Comparison of ENCODE assay signal across 28 mouse cellular contexts in genomic region chrX:52617813-52618212, GRCm38 (mm10). TPM values are rescaled to one million over a fixed set of nuclear protein-coding genes. Genes with fewer than 3 reads are reported as not detected.
DNase-seq lines count a peak whose midpoint lies in the region; ATAC-seq and TF ChIP-seq lines count a peak whose summit lies in the region.
"Had no signal": no experiment of that assay in that cellular context is flagged by ENCODE, and none has a peak within 500 bp of the region (broad histone marks: within the 10 kb centered on the region; RNA-seq: fewer than 3 reads in every experiment).

No protein-coding gene starts in this region.

- no peaks in the 10 kb centered on the region; the same call in 1 of the 2 replicates for H3K27me3 ChIP-seq in heart, embryonic 10.5 days (ENCODE audit: insufficient read depth, poor library complexity, severe bottlenecking)
- no peaks in the 10 kb centered on the region for H3K27me3 ChIP-seq in kidney, embryonic 14.5 days (ENCODE audit: control insufficient read depth, insufficient read depth, low read length)
- H3K27me3 ChIP-seq in kidney, adult 2 months (replicated peaks; ENCODE audit: control insufficient read depth, insufficient read depth, low read length): no peaks in the 10 kb centered on the region
- H3K27me3 ChIP-seq in stomach, embryonic 14.5 days (ENCODE audit: control insufficient read depth, insufficient read depth, low read length): no peaks in the 10 kb centered on the region
- no peaks in the 10 kb centered on the region for H3K27me3 ChIP-seq in stomach, postnatal 0 days (ENCODE audit: control insufficient read depth, insufficient read depth, low read length)
- no peaks in the 10 kb centered on the region; the same call in 1 of the 2 replicates for H3K27me3 ChIP-seq in stomach, embryonic 16.5 days (ENCODE audit: control insufficient read depth, insufficient read depth, low read length)
- H3K27me3 ChIP-seq: CH12.LX; heart, embryonic 15.5 days had no signal

- H3K27ac ChIP-seq in heart, embryonic 10.5 days: peak overlapping the region; percentile 37
- peak overlapping the region; percentile 65; the same call in 1 of the 2 replicates for H3K27ac ChIP-seq in kidney, embryonic 14.5 days (ENCODE audit: low read depth, low read length)
- H3K27ac ChIP-seq in kidney, adult 2 months (ENCODE audit: insufficient read depth, low read depth, low read length): no peak overlapping the region
- peak overlapping the region; percentile 44; the same call in 1 of the 2 replicates for H3K27ac ChIP-seq in stomach, embryonic 14.5 days (ENCODE audit: low read length)
- no peak overlapping the region for H3K27ac ChIP-seq in stomach, postnatal 0 days (replicated peaks)
- peak overlapping the region; percentile 38 for H3K27ac ChIP-seq in stomach, embryonic 16.5 days (ENCODE audit: low read length)
- H3K27ac ChIP-seq: forebrain, embryonic 13.5 days; heart, embryonic 15.5 days; hindbrain, embryonic 14.5 days had no signal

- no peak overlapping the region for H3K9ac ChIP-seq in kidney, embryonic 14.5 days (ENCODE audit: low read depth, low read length)
- no peak overlapping the region for H3K9ac ChIP-seq in stomach, embryonic 14.5 days (replicated peaks; ENCODE audit: low read depth, low read length)
- H3K9ac ChIP-seq in stomach, postnatal 0 days (ENCODE audit: low read length): no peak overlapping the region
- H3K9ac ChIP-seq in stomach, embryonic 16.5 days (ENCODE audit: low read length): no peak overlapping the region
- H3K9ac ChIP-seq: forebrain, embryonic 13.5 days; heart, embryonic 15.5 days; hindbrain, embryonic 14.5 days had no signal

- H3K4me1 ChIP-seq in heart, embryonic 10.5 days: peaks cover 29% of the 10 kb centered on the region
- H3K4me1 ChIP-seq in kidney, embryonic 14.5 days (ENCODE audit: control insufficient read depth, insufficient read depth, low read length): peaks cover 18% of the 10 kb centered on the region; the same call in 1 of the 2 replicates
- H3K4me1 ChIP-seq in kidney, adult 2 months (ENCODE audit: control insufficient read depth, insufficient read depth, low read length): 0 out of 2 replicates have a peak, but pooled peaks cover 4% of the 10 kb centered on the region
- 0 out of 2 replicates have a peak, but pooled peaks cover 2% of the 10 kb centered on the region for H3K4me1 ChIP-seq in stomach, embryonic 14.5 days (ENCODE audit: control insufficient read depth, insufficient read depth, low read length)
- no peaks in the 10 kb centered on the region for H3K4me1 ChIP-seq in stomach, postnatal 0 days (replicated peaks; ENCODE audit: control insufficient read depth, insufficient read depth)
- H3K4me1 ChIP-seq in stomach, embryonic 16.5 days (ENCODE audit: control insufficient read depth, insufficient read depth, low read length): peaks cover 3% of the 10 kb centered on the region; the same call in 1 of the 2 replicates

- no peaks in the 10 kb centered on the region for H3K9me3 ChIP-seq in heart, embryonic 10.5 days
- H3K9me3 ChIP-seq in kidney, embryonic 14.5 days (ENCODE audit: control insufficient read depth, low read length): no peaks in the 10 kb centered on the region
- H3K9me3 ChIP-seq in stomach, embryonic 14.5 days (ENCODE audit: control insufficient read depth, low read depth, low read length): no peaks in the 10 kb centered on the region
- no peaks in the 10 kb centered on the region for H3K9me3 ChIP-seq in stomach, postnatal 0 days (ENCODE audit: control insufficient read depth, low read length)
- H3K9me3 ChIP-seq in stomach, embryonic 16.5 days (replicated peaks; ENCODE audit: control insufficient read depth, low read length): no peaks in the 10 kb centered on the region
- H3K9me3 ChIP-seq: forebrain, embryonic 13.5 days; heart, embryonic 15.5 days had no signal

- intact Hi-C loops in heart, postnatal 14 days (cut with DNase I): no loop called here

- TF ChIP-seq CTCF in kidney, adult 2 months (conservative IDR thresholded peaks at IDR 0.05; ENCODE audit: insufficient read depth, insufficient read length, low read depth, low read length): no peak
- TF ChIP-seq CTCF in stomach, postnatal 0 days (IDR thresholded peaks at IDR 0.05; ENCODE audit: low read depth): no peak

- WGBS in heart, embryonic 10.5 days: 50% methylated on average over 3 of the region's 3 CpGs
- WGBS in kidney, embryonic 14.5 days: 45% methylated on average over 3 of the region's 3 CpGs
- WGBS in kidney, adult 2 months: 65% methylated on average over 3 of the region's 3 CpGs
- WGBS in stomach, embryonic 14.5 days: 27% methylated on average over 3 of the region's 3 CpGs
- 23% methylated on average over 3 of the region's 3 CpGs for WGBS in stomach, postnatal 0 days
- WGBS in stomach, embryonic 16.5 days: 40% methylated on average over 3 of the region's 3 CpGs

- no peak overlapping the region for H3K4me3 ChIP-seq in heart, embryonic 10.5 days
- H3K4me3 ChIP-seq in kidney, embryonic 14.5 days (ENCODE audit: low read length): no peak overlapping the region
- no peak overlapping the region for H3K4me3 ChIP-seq in kidney, adult 2 months (ENCODE audit: insufficient read depth, low read depth, low read length)
- H3K4me3 ChIP-seq in stomach, embryonic 14.5 days (ENCODE audit: low read depth, low read length): no peak overlapping the region
- no peak overlapping the region for H3K4me3 ChIP-seq in stomach, postnatal 0 days (ENCODE audit: low read depth, low read length)
- H3K4me3 ChIP-seq in stomach, embryonic 16.5 days (replicated peaks; ENCODE audit: low read length): no peak overlapping the region
- H3K4me3 ChIP-seq: forebrain, embryonic 13.5 days; heart, embryonic 15.5 days; megakaryocyte, embryonic 14.5 days had no signal

- H3K4me2 ChIP-seq in kidney, embryonic 14.5 days (replicated peaks; ENCODE audit: low read depth, low read length): no peak overlapping the region
- H3K4me2 ChIP-seq in stomach, embryonic 14.5 days (replicated peaks; ENCODE audit: low read depth, low read length): no peak overlapping the region
- no peak overlapping the region for H3K4me2 ChIP-seq in stomach, postnatal 0 days (replicated peaks; ENCODE audit: low read depth)
- no peak overlapping the region for H3K4me2 ChIP-seq in stomach, embryonic 16.5 days (ENCODE audit: low read depth, low read length)
- H3K4me2 ChIP-seq: forebrain, embryonic 13.5 days; heart, embryonic 15.5 days; hindbrain, embryonic 14.5 days; liver, embryonic 11.5 days had no signal

- no peak for TF ChIP-seq POLR2A in kidney, adult 2 months (IDR thresholded peaks at IDR 0.05; ENCODE audit: low read depth, low read length)

- ATAC-seq in kidney, embryonic 14.5 days (ENCODE audit: low FRiP score, low TSS enrichment): 0 out of 2 replicates have a peak, but pooled peaks have one; percentile 25
- ATAC-seq in stomach, embryonic 14.5 days (ENCODE audit: insufficient number of reproducible peaks, insufficient read depth, low FRiP score, low read depth): no peak
- no peak for ATAC-seq in stomach, postnatal 0 days (ENCODE audit: low FRiP score, low TSS enrichment)
- no peak for ATAC-seq in stomach, embryonic 16.5 days (ENCODE audit: insufficient read depth, low FRiP score)
- ATAC-seq: activated CD4-positive, CD25-positive, alpha-beta regulatory T cell, adult 4 months; forebrain, embryonic 13.5 days; intestine, postnatal 0 days; lung, postnatal 0 days had no signal

- DNase-seq in heart, embryonic 10.5 days (ENCODE audit: low spot score): no peak
- DNase-seq in heart, postnatal 14 days: no peak
- DNase-seq in kidney, adult 2 months: no peak
- DNase-seq in stomach, postnatal 0 days (ENCODE audit: low spot score): no peak
- DNase-seq in layer of hippocampus, adult 9-11 months: no peak
- DNase-seq: adrenal gland, adult 2 months; adrenal gland, postnatal 36 days; cerebellum, adult 18-20 months; cerebellum, postnatal 14 days; gastrocnemius, postnatal 10 days; layer of hippocampus, postnatal 36 days; lung, postnatal 4 days; midbrain, embryonic 14.5 days; thymus, postnatal 14 days had no signal

- TF ChIP-seq EP300 in stomach, postnatal 0 days (optimal IDR thresholded peaks at IDR 0.05): no peak

- H3K36me3 ChIP-seq in heart, embryonic 10.5 days: no peaks in the 10 kb centered on the region
- no peaks in the 10 kb centered on the region for H3K36me3 ChIP-seq in kidney, embryonic 14.5 days (ENCODE audit: control insufficient read depth, insufficient read depth, low read length)
- no peaks in the 10 kb centered on the region for H3K36me3 ChIP-seq in kidney, adult 2 months (ENCODE audit: control insufficient read depth, insufficient read depth, low read length)
- H3K36me3 ChIP-seq in stomach, embryonic 14.5 days (ENCODE audit: control insufficient read depth, insufficient read depth, low read length): no peaks in the 10 kb centered on the region
- H3K36me3 ChIP-seq in stomach, postnatal 0 days (ENCODE audit: control insufficient read depth, insufficient read depth, low read length): no peaks in the 10 kb centered on the region
- H3K36me3 ChIP-seq in stomach, embryonic 16.5 days (ENCODE audit: control insufficient read depth, insufficient read depth, low read length): no peaks in the 10 kb centered on the region
- H3K36me3 ChIP-seq: heart, embryonic 15.5 days had no signal

RNA-seq across cellular contexts. Expression of gene Gpc3, which starts 4.1 kb away (rescaled TPM):
- 484 and 654 TPM in 2 replicates for polyA plus RNA-seq in heart, embryonic 10.5 days (2016; fragmentation: Nextera tagmentation; extraction: Ambion mirVana)
- 10 to 100 TPM; 35.0 to 35.3 TPM for total RNA-seq in heart, postnatal 14 days (2021)
- 1,004 and 1,032 TPM in 2 replicates for polyA plus RNA-seq in kidney, embryonic 14.5 days (2014; fragmentation: Nextera tagmentation; extraction: Ambion mirVana)
- 27.2 and 31.5 TPM in 2 replicates for polyA plus RNA-seq in kidney, adult 2 months (2012; rRNA removed)
- 750 and 808 TPM in 2 replicates for polyA plus RNA-seq in stomach, embryonic 14.5 days (2014; fragmentation: Nextera tagmentation; extraction: Ambion mirVana)
- 238 and 253 TPM in 2 replicates for polyA plus RNA-seq in stomach, postnatal 0 days (2015; fragmentation: Nextera tagmentation; extraction: Ambion mirVana)
- polyA plus RNA-seq in stomach, embryonic 16.5 days (2015; fragmentation: Nextera tagmentation; extraction: Ambion mirVana): 560 and 583 TPM in 2 replicates
- total RNA-seq: CH12.LX; monocyte, adult 5-6 weeks had no signal
- polyA plus RNA-seq: activated CD4-positive, CD25-positive, alpha-beta regulatory T cell, adult 4 months; C2C12 had no signal

Comparison
In these comparisons a context has a peak if more than half of its experiments do, and no peak if none do; other contexts are left out.
1. H3K27ac ChIP-seq: peak in heart, embryonic 10.5 days (single experiment), kidney, embryonic 14.5 days (single experiment), stomach, embryonic 14.5 days (single experiment) and stomach, embryonic 16.5 days (single experiment); none in kidney, adult 2 months (single experiment) and stomach, postnatal 0 days (single experiment).